Mouse (Mus musculus) spleen, adult 10 weeks (tissue): ENCODE results near the gene Otx1. TPM values are rescaled to one million over a fixed set of nuclear protein-coding genes. Genes with fewer than 3 reads are reported as not detected.

ENCODE experiments used
- polyA plus RNA-seq: library from polyadenylated mRNA; stranded (reverse); fragments of 350-450 nt; fragmentation: Illumina TruSeq; extraction: RNeasy Lipid Tissue Mini Kit (QIAGEN cat#74804); gene quantifications from one replicate; pipeline ENCODE4 v1.2.3, GENCODE M21; 2015; ENCODE audit warnings: low replicate concordance; ENCODE audit not compliant: insufficient read depth

Otx1 gene
- not detected for polyA plus RNA-seq

GRCm38 (mm10) chr11:22002783-22003340, at the start of gene Otx1:
Gene Otx1 (minus strand): TSS chr11:22002897.

